Mouse (Mus musculus) cerebellum, adult 18-20 months (tissue): ENCODE data around the gene Gpatch2.

Experiments used
- DNase-seq, 2 experiments: peaks; one replicate each; pipeline ENCODE4 v3.0.0; 2021

Gpatch2 gene

DNA sequence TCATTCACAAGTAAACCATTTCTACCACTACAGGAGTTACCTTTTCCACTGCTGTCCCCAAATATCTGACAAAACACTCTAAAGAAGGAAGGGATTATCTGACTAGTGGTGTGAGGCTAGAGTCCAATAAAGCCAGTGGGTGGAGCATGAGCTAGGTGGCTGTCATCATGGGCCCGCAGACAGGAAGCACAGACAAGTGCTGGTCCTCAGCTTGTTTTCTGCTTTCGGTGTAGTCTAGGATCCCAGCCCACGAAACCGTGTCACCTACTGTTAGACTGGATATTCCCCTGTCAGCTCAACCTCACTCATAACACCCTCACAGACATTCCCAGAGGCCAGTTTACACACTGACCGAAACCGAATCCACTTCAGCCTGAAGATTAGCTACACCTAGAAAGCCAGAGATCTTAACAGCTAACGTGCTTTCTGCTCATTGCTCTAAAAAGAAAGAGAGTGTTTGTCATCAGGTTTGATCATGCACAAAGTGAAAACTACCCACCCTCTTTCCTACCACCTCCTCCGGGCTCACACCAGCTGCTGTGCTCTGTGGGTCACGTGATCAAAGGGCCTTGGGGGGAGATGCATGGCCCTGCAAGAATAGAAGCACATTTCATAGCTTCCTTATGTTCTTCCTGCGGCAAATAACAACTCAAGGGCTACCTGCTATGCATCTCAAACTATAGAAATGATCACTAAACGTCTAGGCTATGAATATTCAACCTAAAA is 161.8 kb downstream of the Gpatch2 start:
- no peak for DNase-seq

DNA sequence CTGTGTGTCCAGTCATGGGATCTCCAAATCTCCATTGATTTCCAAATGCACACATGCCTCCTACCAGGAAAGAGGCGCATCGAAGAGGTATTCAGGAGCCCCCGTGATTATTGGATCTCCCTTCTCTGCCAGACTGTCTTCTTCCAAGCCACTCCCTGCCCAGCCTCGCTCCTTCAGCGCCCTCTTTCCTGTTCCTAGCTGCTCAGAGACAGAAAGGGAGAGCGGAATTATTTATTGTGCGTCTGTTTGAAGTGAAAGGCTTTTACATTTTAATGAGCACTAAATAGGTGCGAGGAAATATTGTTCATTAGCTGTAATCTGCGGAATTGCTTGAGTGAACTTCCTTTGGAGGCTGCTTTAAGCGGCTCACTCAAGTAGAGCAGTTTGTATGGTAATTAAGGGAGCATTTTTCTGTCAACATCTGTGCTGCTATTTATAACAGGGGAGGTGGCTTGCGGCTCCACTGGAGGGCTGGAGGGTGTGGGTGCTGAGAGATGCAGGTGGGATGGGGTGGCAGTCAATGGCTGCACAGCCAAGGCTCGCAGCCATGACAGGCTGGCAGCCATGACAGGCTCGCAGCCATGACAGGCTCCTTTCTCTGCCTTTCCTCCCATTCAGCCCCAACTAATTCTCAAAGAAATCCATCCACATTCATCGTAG is 162.7 kb downstream of the Gpatch2 start:
- no peak for DNase-seq

DNA sequence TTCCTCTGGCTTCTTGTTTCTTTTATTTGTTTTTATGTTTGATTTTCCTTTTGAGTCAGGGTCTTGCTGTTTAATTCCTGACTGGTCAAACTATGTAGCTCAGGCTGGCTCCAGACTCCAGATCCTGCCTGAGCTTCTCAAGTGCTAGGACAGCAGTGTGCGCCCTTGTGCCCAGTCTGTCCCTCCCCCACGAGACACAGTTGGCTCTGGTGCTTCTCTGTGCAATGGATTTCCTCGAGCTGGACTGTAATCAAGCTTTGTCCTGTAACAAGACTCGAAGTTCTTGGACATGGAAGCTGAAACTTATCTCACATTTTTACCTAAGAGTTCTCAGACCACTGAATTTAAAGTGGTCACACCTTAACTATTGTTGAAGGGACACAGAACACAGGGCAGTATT is 174.2 kb downstream of the Gpatch2 start:
- DNase-seq, result no peak

DNA sequence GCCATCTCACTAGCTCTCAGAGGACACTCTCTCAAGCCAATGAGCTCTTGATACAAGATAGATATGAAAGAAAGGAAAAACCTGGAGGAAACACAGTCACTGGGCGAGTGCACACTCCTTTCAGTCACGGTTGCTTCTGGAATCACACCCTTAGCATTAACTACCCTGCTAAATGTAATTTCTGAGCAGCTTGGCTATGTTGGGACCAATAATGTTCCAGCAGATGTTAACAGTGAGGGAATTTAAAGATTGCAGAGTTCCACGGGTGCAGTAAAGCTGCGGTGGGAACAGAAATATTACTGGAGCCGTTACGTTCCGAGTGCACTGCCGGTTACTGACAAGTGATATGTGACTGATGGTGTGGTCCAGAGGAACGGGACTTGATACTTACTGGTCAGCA is 185.5 kb downstream of the Gpatch2 start:
- DNase-seq, result no peak
